Mouse (Mus musculus) cortical plate, adult 2 months (tissue): ENCODE data around the gene Oas1c.
"Not testable (repeated sequence)": the region's sequence is repeated elsewhere in the genome, so short reads cannot be mapped to it uniquely, and the experiment has no call there.

ENCODE experiments used
- CTCF ChIP-seq: fragments of 200-500 bp; IDR thresholded peaks from 2 replicates; pipeline ENCODE4 v1.5.1; 2011; ENCODE audit warnings: mild to moderate bottlenecking, control low read depth, low read length; ENCODE audit not compliant: insufficient read depth; ENCODE audit errors: extremely low read depth
- POLR2A ChIP-seq: fragments of 200-500 bp; IDR thresholded peaks from 2 replicates; pipeline ENCODE4 v1.6.1; 2011; ENCODE audit warnings: mild to moderate bottlenecking, low read length, control low read depth; ENCODE audit not compliant: insufficient read depth; ENCODE audit errors: extremely low read depth

DNA sequence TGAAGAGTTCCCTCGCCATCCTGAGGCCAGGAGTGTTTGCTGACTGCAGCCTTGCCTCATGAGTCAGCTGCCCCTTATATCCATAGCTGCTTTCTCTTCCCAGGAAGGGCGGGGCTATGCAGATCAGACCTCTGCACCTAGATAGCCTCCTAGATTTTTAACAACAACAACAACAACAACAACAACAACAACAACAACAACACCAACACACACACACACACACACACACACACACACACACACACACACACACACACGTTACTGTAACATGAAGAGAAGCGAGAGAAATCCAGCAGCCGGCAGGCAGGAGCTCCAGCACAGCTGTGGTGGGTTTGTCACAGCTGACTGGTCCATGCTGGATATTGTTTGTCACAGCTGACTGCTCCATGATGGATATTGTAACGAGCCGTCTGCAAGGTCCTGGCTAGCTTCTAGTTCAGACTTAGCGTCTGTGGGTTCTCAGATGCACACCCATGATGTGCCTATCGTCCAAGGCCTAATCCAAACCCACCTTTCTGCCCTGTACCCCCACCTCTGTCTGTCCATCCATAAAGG is 16.8 kb downstream of the Oas1c start, which contains the start of gene Oas1e:
- TF ChIP-seq POLR2A, CTCF: not testable (repeated sequence)
